Mouse (Mus musculus) bone marrow macrophage, adult 2 months (primary cell): ENCODE results near the gene Clec4a3. TPM values are rescaled to one million over a fixed set of nuclear protein-coding genes. Genes with fewer than 3 reads are reported as not detected.
A peak's percentile ranks its signal among the peaks of the same experiment; 100 is the strongest.
"Not testable (repeated sequence)": the region's sequence is repeated elsewhere in the genome, so short reads cannot be mapped to it uniquely, and the experiment has no call there.

Source experiments
- H3K27ac ChIP-seq: 2 replicates; pipeline ENCODE4 v1.5.1; 2012; ENCODE audit warnings: low read depth, low read length; ENCODE audit not compliant: insufficient read depth
- H3K4me1 ChIP-seq: 2 replicates; pipeline ENCODE4 v1.6.1; 2012; ENCODE audit warnings: low read length; ENCODE audit not compliant: control insufficient read depth, insufficient read depth
- H3K4me3 ChIP-seq: 2 replicates; pipeline ENCODE4 v1.5.1; 2012; ENCODE audit warnings: mild to moderate bottlenecking, low read length, moderate library complexity; ENCODE audit not compliant: insufficient read depth
- CTCF ChIP-seq: IDR thresholded peaks from 2 replicates; pipeline ENCODE4 v1.5.1; 2012; ENCODE audit warnings: low read depth, mild to moderate bottlenecking, low read length, moderate library complexity
- POLR2A ChIP-seq: IDR thresholded peaks from 2 replicates; pipeline ENCODE4 v1.6.1; 2012; ENCODE audit warnings: mild to moderate bottlenecking, low read depth, low read length, borderline replicate concordance
- polyA plus RNA-seq: library from polyadenylated mRNA; stranded (reverse); fragments of >200 nt; gene quantifications from 2 replicates; pipeline ENCODE4 v1.2.4, GENCODE M21; 2012; ENCODE audit not compliant: missing spikeins, insufficient read depth, insufficient read length

The Clec4a3 gene
- 491 and 503 TPM in 2 replicates for polyA plus RNA-seq

GRCm38 (mm10) chr6:122952401-122952800 is at the start of gene Clec4a3:
Gene Clec4a3 (plus strand): TSS chr6:122952515.
- Histone ChIP-seq H3K4me1 (peaks cover 15% of the 10 kb centered on the region), H3K4me3 (peak within 1 kb of the TSS; percentile 70), H3K27ac (peak within 1 kb of the TSS; percentile 100)
- no peak for TF ChIP-seq CTCF

GRCm38 (mm10) chr6:122919922-122920321 is 32.4 kb upstream of the Clec4a3 start:
- no peak for TF ChIP-seq POLR2A
- no peak for TF ChIP-seq CTCF
- H3K27ac ChIP-seq: peak overlapping the region; percentile 99
- H3K4me3 ChIP-seq: no peak overlapping the region
- H3K4me1 ChIP-seq: peaks cover 29% of the 10 kb centered on the region

GRCm38 (mm10) chr6:122921451-122921850 is 30.9 kb upstream of the Clec4a3 start, which contains the start of gene Clec4a1:
Gene Clec4a1 (plus strand): TSS chr6:122921848.
- H3K4me3 ChIP-seq: peak within 1 kb of the TSS; percentile 48
- no peak for TF ChIP-seq POLR2A
- TF ChIP-seq CTCF: no peak
- peak within 1 kb of the TSS; percentile 99 for H3K27ac ChIP-seq
- peaks cover 38% of the 10 kb centered on the region for H3K4me1 ChIP-seq

DNA sequence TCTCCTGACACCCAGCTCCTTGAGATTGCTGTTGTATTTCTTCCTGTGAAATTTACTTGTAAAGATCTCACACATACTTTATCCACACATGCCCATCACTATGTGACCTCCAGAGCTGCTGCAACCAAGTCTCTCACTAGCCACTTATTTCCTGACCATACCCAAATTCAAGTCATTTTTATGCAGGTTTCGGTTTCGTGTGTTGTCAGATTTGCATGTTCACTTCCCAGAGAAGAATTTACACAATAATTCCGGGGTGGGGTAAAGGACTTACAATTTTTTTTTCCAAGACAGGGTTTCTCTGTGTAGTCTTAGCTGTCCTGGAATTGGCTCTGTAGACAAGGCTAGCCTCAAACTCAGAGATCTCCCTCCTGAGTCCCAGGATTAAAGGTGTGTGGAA is 17.5 kb upstream of the Clec4a3 start:
- peaks cover 18% of the 10 kb centered on the region for H3K4me1 ChIP-seq
- TF ChIP-seq POLR2A: no peak
- TF ChIP-seq CTCF: no peak
- peak overlapping the region; percentile 61 for H3K27ac ChIP-seq
- no peak overlapping the region for H3K4me3 ChIP-seq

DNA sequence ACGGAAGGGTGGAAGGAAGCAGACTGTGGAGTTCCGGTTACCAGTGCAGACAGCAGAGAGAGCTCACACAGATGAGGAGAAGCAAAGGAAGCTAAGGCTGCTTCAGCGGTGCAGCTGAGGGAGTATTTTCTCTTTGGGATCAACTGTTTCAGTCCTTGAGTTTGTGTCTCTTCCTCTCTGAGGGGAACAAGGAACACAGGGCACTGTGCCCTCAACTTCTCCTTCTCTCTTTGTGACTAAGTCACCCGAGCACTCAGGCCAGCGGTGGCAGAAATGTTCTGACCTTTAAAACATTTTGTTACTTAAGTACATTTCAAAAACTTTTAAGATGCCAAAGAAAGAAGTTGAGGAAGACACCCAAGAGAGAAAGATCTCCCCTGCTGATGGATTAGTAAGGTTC is 12.7 kb upstream of the Clec4a3 start:
- peaks cover 33% of the 10 kb centered on the region for H3K4me1 ChIP-seq

DNA sequence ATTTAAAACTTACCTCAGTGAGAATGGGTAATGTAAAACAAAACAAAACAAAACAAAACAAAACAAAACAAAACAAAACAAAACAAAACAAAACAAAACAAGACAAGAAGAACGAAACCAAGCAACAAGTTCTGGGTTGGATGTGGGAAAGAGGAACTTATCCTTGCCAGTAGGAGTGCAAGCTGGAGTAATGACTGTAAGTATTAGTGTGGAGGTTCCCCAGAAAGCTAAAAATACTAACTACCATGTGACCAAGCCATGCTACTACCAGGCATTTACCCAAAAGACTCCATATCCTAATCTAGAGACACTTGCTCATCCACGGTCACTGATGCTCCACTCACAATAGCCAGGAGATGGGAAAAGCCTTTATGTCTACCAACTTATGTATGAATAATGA is 5.6 kb upstream of the Clec4a3 start:
- H3K27ac ChIP-seq: peak overlapping the region; percentile 72
- no peak for TF ChIP-seq CTCF
- no peak for TF ChIP-seq POLR2A

More for the DNA sequence above, 12.7 kb upstream of the Clec4a3 start:
- Histone ChIP-seq H3K27ac (peak overlapping the region; percentile 89), H3K4me3 (no peak overlapping the region)
- TF ChIP-seq POLR2A (no peak), CTCF (no peak)

DNA sequence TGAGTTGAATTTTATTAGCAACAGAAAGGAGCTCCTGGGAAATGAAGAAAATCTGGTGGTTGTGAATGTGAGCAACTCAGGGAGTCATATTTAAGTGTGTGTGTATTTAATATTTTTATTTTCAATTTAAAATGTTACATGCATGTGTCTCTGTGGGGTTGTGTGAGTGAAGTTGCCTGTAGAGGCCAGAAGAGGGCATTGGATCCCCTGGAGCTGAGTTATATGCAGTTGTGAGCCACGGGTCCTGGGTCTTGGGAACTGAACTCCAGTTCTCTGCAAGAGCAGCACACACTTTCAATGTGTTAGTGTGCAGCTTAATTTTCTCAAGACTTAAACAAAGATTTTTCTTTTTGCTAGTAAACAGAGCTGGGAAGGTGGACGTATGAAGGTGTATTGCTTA is 12.2 kb downstream of the Clec4a3 start:
- no peak; the same call in 1 of the 2 replicates for TF ChIP-seq CTCF
- no peak for TF ChIP-seq POLR2A
- Histone ChIP-seq H3K4me3 (no peak overlapping the region), H3K4me1 (no peaks in the 10 kb centered on the region), H3K27ac (no peak overlapping the region)

More for the DNA sequence above, 5.6 kb upstream of the Clec4a3 start:
- Histone ChIP-seq H3K4me3 (no peak overlapping the region), H3K4me1 (peaks cover 24% of the 10 kb centered on the region)

- no peak overlapping the region for H3K27ac ChIP-seq
- TF ChIP-seq POLR2A: no peak
- no peak for TF ChIP-seq CTCF
- H3K4me3 ChIP-seq: no peak overlapping the region
- H3K4me1 ChIP-seq: no peaks in the 10 kb centered on the region
These were observed 16.7 kb downstream of the Clec4a3 start for GRCm38 (mm10) chr6:122969048-122969447.

DNA sequence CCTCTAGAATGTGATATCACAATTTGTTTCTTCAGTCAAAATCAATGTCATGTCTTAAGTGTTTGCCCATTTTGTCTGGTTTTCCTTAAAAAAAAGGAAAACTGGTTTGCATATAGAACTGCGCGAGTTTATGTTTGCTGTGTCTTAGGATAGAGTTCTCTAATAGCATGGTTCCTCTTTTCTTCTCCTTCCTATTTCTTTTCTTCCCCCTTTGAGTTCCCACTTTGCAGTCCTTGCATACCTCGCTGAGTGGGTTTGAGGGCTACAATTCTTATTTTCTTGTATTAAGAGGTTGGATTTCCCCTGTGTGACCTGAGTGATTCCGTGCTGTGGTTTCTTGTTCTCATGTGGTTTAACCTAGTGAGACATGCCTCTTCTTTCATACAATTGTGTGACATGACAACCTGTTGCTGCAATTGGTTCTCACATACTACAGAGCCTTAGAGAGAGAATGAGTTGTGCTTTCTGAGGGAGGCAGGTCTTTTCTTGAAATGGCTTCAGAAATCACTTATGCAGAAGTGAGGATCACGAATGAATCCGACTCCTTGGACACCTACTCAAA is 37.6 kb downstream of the Clec4a3 start, which contains the start of gene Clec4a4:
TSS of gene Clec4a4 (plus strand) at position 492 of the 562 bp plus-strand sequence.
- Histone ChIP-seq H3K4me3 (peak within 1 kb of the TSS; percentile 18; the same call in 1 of the 2 replicates), H3K4me1 (peaks cover 15% of the 10 kb centered on the region), H3K27ac (peak within 1 kb of the TSS; percentile 84)
- TF ChIP-seq POLR2A: no peak
- no peak for TF ChIP-seq CTCF

- H3K27ac ChIP-seq, H3K4me3 ChIP-seq, H3K4me1 ChIP-seq: not testable (repeated sequence)
These were observed 52.4 kb downstream of the Clec4a3 start for GRCm38 (mm10) chr6:123004696-123005095.
